Mouse (Mus musculus) bone marrow, adult 2 months (tissue): Measurements from ENCODE around the gene Dnajc17.

Experiments
- CTCF ChIP-seq: fragments of 200-500 bp; IDR thresholded peaks from 2 replicates; pipeline ENCODE4 v1.5.1; 2011; ENCODE audit warnings: low read length, control low read depth; ENCODE audit not compliant: control insufficient read depth, insufficient read depth
- POLR2A ChIP-seq: fragments of 200-500 bp; IDR thresholded peaks from 2 replicates; pipeline ENCODE4 v1.6.1; 2011; ENCODE audit warnings: low read depth, mild to moderate bottlenecking, control low read depth, low read length, borderline replicate concordance; ENCODE audit not compliant: control insufficient read depth

GRCm38 (mm10) chr2:119154683-119155082 is 53.9 kb downstream of the Dnajc17 start:
- TF ChIP-seq CTCF, result no peak
- TF ChIP-seq POLR2A, result no peak
